Mouse (Mus musculus): ENCODE data around the gene Stk40. TPM values are rescaled to one million over a fixed set of nuclear protein-coding genes. Genes with fewer than 3 reads are reported as not detected.

Stk40 gene
- total RNA-seq, 2 experiments from 2014 or later = 6.0 to 7.3 TPM

GRCm38 (mm10) chr4:126120506-126120905 lies 16.7 kb downstream of the Stk40 start:
- ATAC-seq (replicated peaks; ENCODE audit: poor library complexity) = no peak

- ATAC-seq (replicated peaks; ENCODE audit: poor library complexity) = no peak
Measured at GRCm38 (mm10) chr4:126123309-126124040, 19.7 kb downstream of the Stk40 start.

- no peak for ATAC-seq (replicated peaks; ENCODE audit: poor library complexity)
Measured at GRCm38 (mm10) chr4:126130502-126130901, 26.7 kb downstream of the Stk40 start.

GRCm38 (mm10) chr4:126131290-126132121 lies 27.7 kb downstream of the Stk40 start:
- ATAC-seq (replicated peaks; ENCODE audit: poor library complexity) = peak; percentile 97

- ATAC-seq (replicated peaks; ENCODE audit: poor library complexity) = no peak
Measured at GRCm38 (mm10) chr4:126132636-126133264, 29.0 kb downstream of the Stk40 start.

GRCm38 (mm10) chr4:126134236-126134635 lies 30.5 kb downstream of the Stk40 start:
- ATAC-seq (replicated peaks; ENCODE audit: poor library complexity) = no peak

- no peak for ATAC-seq (replicated peaks; ENCODE audit: poor library complexity)
Measured at GRCm38 (mm10) chr4:126134639-126135038, 30.9 kb downstream of the Stk40 start.

GRCm38 (mm10) chr4:126137773-126138172 lies 34.0 kb downstream of the Stk40 start:
- ATAC-seq (replicated peaks; ENCODE audit: poor library complexity) = no peak

GRCm38 (mm10) chr4:126141021-126141420 lies 37.3 kb downstream of the Stk40 start:
- ATAC-seq (replicated peaks; ENCODE audit: poor library complexity) = no peak

GRCm38 (mm10) chr4:126145396-126145795 lies 41.6 kb downstream of the Stk40 start:
- ATAC-seq (replicated peaks; ENCODE audit: poor library complexity) = no peak

GRCm38 (mm10) chr4:126146974-126147532 lies 43.3 kb downstream of the Stk40 start:
- ATAC-seq (replicated peaks; ENCODE audit: poor library complexity) = no peak

- no peak for ATAC-seq (replicated peaks; ENCODE audit: poor library complexity)
Measured at GRCm38 (mm10) chr4:126147533-126148160, 43.9 kb downstream of the Stk40 start, which contains the start of gene Eva1b. TSS of gene Eva1b (plus strand) at chr4:126147744.

GRCm38 (mm10) chr4:126148161-126148961 lies 44.6 kb downstream of the Stk40 start:
- peak; percentile 65 for ATAC-seq (replicated peaks; ENCODE audit: poor library complexity)

- ATAC-seq (replicated peaks; ENCODE audit: poor library complexity) = no peak
Measured at GRCm38 (mm10) chr4:126149041-126149676, 45.4 kb downstream of the Stk40 start.

- ATAC-seq (replicated peaks; ENCODE audit: poor library complexity) = no peak
Measured at GRCm38 (mm10) chr4:126149798-126150197, 46.0 kb downstream of the Stk40 start.

- ATAC-seq (replicated peaks; ENCODE audit: poor library complexity) = no peak
Measured at GRCm38 (mm10) chr4:126150297-126150948, 46.7 kb downstream of the Stk40 start.

GRCm38 (mm10) chr4:126150949-126151320 lies 47.2 kb downstream of the Stk40 start:
- ATAC-seq (replicated peaks; ENCODE audit: poor library complexity) = no peak

GRCm38 (mm10) chr4:126151701-126152440 lies 48.1 kb downstream of the Stk40 start:
- no peak for ATAC-seq (replicated peaks; ENCODE audit: poor library complexity)
